Mouse (Mus musculus) telencephalon, adult 2 months (tissue): Measurements from ENCODE around the gene Mrps12.
A peak's percentile ranks its signal among the peaks of the same experiment; 100 is the strongest.

Source experiments
- DNase-seq: peaks from one replicate; pipeline ENCODE4 v3.0.0-alpha.2; 2011; ENCODE audit warnings: low read depth, low spot score

Gene Mrps12

GRCm38 (mm10) chr7:28761907-28762306 is 20.3 kb upstream of the Mrps12 start:
- DNase-seq = no peak

GRCm38 (mm10) chr7:28758623-28759022 is 17.0 kb upstream of the Mrps12 start:
- no peak for DNase-seq

DNA sequence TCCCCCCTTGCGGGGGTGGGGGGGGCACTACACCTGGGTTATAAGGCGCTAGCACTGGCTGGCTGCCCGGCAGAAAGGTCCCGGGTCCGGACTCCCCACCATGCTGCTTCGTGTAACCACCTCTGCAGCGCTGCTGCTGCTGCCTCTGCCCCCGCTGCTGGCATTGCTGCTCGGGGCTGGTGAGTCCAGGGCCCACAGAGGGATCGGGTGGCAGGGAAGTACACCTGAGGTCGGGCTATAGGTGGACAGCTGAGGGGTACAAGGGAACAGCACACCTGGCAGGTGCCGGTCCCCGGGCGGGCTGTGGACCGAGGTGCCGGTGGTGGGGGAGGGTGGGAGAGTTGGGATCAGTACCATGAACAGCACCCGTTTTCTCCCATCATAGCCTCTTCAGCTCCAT is 14.5 kb upstream of the Mrps12 start, which contains the start of gene Ccer2:
Gene Ccer2, plus strand, starts transcription at position 96 of the 400 bp plus-strand sequence.
- DNase-seq = no peak

DNA sequence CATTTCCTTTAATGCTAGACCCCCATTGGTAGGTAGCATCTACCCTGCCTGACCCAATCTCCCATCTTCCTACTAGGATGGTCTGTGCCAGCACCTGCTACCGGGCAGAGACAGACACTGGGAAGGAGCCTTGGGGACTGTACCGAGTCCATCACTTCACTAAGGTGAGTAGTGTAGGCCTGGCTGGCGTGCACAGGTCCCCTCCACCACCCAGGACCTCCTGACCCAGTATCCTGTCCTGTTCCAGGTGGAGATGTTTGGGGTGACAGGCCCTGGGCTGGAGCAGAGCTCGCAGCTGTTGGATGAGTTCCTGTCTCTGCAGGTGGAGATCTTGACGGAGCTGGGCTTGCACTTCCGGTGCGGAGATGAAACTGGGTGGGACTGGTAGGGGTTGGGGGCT is 8.3 kb upstream of the Mrps12 start:
- no peak for DNase-seq

DNA sequence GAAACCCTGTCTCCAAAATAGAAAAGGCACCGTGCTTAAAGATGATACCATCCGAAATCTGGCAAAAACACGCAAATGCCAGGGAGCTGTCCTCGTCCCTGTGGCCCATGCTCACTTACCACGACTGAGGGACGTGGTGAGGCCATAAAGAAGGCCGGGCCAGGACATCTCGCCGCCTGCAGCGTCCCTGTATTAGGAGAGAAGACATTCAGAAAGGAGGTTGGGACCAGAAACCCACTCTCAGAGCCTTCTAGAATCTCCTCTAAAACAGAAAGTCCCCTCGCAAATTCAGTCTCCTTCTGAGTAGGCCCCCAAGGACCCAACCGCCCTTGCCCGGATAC is 282 bp downstream of the Mrps12 start:
- DNase-seq = no peak

GRCm38 (mm10) chr7:28740949-28741348 is 671 bp downstream of the Mrps12 start:
- DNase-seq = no peak

DNA sequence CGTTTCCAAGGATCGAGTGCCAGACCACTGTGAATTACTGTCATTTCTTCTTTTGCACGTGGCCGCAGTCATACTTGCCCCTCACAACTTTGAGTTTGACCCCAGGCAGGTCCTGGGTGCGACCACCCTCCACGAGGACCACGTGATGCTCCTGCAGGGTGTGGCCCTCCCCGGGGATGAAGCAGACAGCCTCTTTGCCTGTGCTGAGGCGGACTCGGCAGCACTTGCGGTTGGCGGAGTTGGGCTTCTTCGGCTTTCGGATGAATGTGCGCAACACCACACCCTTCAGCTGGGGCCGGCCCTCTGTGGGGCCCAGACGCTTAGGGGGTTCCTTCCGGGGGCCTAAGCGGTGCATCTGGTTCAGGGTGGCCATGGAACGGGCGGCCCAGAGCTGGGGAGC is 1.8 kb downstream of the Mrps12 start:
- no peak for DNase-seq

- no peak for DNase-seq
Observed at GRCm38 (mm10) chr7:28735701-28736100, 5.9 kb downstream of the Mrps12 start.

DNA sequence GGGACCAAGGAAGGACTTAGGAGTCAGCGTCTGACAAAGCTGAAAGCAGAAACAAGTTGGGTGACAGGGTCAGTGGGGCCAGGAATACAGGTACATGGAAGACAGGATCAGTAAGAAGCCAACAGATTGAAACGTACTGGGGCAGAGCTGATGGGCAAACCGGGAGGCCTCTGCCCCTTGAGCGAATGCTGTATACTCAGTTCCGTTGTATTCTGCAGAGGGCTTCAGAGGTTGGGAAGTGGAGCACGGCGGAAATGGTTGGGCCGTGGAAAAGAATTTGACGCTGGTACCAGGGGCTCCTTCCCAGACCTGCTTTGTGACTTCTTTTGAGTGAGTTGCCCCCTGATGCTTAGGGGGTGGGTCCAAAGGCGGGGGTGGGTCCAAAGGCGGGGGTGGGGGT is 8.4 kb downstream of the Mrps12 start:
- no peak for DNase-seq

- DNase-seq = no peak
Observed at GRCm38 (mm10) chr7:28732341-28733142, 9.1 kb downstream of the Mrps12 start.

- peak; percentile 62 for DNase-seq
Observed at GRCm38 (mm10) chr7:28727649-28728340, 13.8 kb downstream of the Mrps12 start.

DNA sequence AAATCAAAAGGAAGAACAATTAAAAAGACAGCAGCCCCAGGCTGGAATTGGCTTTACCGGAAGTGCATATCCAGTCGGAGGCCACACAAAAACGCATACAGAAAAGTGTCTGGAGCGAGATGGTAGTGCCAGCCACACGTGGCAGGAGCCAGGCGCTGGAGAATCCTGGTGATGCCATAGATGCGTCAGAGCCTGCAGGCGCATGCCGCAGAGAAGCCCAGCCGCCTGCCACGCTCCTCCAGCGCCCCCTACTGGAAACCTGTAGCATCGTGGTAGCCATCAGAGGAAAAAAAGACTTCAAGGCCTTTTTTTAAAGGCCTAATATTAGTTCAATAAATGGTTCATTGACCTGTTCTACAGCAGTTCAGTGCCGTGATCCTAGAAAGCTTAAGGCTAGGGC is 15.0 kb downstream of the Mrps12 start:
- peak; percentile 70 for DNase-seq

DNA sequence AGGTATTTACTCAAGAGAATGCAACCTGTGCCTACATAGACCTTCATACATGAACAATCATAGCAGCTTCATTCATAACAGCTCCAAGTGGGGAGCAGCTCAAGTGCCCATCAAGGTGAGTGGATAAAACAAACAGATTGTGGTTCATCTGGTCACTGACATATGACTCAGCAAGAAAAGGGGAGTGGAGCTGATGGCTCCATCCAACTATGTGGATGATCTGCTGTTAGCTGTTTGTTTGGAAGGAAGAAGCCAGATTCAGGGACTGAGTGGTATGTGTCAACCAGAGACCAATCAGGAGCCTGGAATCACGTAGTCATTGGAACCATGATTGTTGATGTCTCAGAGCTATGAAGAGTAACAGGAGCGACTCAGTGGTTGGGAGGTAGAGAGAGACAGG is 17.0 kb downstream of the Mrps12 start:
- DNase-seq = no peak

- no peak for DNase-seq
Observed at GRCm38 (mm10) chr7:28722079-28722478, 19.5 kb downstream of the Mrps12 start.

GRCm38 (mm10) chr7:28720753-28721537 is 20.7 kb downstream of the Mrps12 start:
- no peak for DNase-seq

DNA sequence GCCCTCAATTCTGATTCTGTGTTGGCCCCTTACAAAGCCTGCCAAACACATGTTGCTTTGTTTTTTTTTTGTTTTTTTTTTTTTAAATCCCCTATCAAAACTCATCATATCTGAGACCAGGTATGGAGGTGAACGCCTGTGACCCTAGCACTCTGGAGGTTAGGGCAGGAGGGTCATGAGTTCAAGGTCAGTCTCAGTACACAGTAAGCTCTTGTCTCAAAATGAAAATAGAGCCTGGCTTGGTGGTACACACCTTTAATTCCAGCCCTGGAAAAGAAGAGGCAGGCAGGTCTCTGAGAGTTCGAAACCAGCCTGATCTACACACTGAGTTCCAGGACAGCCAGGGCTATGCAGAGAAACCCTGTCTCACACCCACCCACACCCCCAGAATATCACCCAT is 22.0 kb downstream of the Mrps12 start:
- DNase-seq = no peak

DNA sequence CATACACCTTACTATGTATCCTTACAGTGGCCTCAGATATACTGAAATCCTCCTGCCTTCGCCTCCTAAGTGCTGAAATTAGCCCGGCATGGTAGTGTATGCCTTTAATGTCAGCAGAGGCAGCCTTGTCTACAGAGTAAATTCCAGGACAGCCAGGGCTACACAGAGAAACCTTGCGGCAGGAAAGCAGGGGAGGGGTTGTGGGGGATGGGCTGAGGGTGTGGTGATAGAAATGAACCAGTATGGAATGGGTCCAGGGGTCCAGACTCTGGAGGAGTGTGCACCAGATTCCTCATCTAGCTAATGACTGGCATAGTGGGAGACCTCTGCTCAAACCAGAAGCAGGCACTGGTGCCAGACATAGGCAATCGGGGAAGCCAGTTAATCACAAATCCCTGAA is 22.5 kb downstream of the Mrps12 start:
- no peak for DNase-seq

DNA sequence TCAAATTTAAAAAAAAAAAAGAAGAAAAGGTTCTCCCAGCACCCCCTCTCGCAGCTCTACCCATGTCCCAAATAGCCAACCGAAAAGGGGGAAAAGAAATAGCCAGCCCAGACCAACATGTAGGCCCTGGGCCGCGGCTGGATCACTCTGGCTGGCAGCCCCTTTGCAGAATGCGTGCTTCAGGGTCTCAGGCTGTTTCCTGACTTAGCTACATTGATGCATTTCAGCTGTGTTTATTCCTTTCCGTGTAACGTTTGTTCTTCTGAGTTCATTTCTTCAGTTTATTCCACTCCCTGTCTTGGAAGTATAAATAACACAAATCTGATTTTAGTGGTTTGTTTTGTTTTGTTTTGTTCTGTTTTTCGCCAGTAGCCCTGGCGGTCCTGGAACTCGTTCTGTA is 23.9 kb downstream of the Mrps12 start:
- no peak for DNase-seq

GRCm38 (mm10) chr7:28716590-28717281 is 24.9 kb downstream of the Mrps12 start, which contains the start of gene Fbxo17:
TSS of gene Fbxo17 (plus strand) at chr7:28716804.
- DNase-seq = no peak

DNA sequence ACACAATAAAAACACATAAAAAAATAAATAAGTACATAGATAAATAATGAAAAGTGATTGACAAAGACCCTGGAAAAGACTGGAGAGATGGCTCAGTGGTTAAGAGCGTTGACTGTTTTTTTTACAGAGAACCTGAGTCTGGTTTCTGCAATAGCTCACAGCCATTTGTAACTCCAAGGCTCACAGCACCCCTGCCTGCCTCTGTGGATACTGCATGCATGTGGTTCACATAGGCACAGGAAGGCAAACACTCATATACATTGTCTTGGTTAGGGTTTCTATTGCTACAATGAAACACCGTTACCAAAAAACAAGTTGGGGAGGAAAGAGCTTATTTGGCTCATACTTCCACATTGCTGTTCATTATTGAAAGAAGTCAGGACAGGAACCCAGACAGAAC is 26.0 kb downstream of the Mrps12 start:
- no peak for DNase-seq

- DNase-seq = peak; percentile 42
Observed at GRCm38 (mm10) chr7:28714667-28715066, 27.0 kb downstream of the Mrps12 start.

GRCm38 (mm10) chr7:28710962-28711361 is 30.7 kb downstream of the Mrps12 start:
- no peak for DNase-seq
